Mouse (Mus musculus) G1E (cell line): ENCODE data around the gene Chil6. TPM values are rescaled to one million over a fixed set of nuclear protein-coding genes. Genes with fewer than 3 reads are reported as not detected.

Experiments used
- ATAC-seq: 2 replicates; pipeline ENCODE4 v1.8.0; 2016; ENCODE audit warnings: mild to moderate bottlenecking; ENCODE audit not compliant: insufficient number of reproducible peaks, poor library complexity, low FRiP score, severe bottlenecking; ENCODE audit errors: extremely low read depth
- DNase-seq: peaks from one replicate; pipeline ENCODE4 v3.0.0; 2012; ENCODE audit warnings: low spot score
- H3K27me3 ChIP-seq: 2 replicates; pipeline ENCODE4 v1.6.1; 2012; ENCODE audit warnings: mild to moderate bottlenecking, low read length, inconsistent platforms; ENCODE audit not compliant: insufficient read depth
- H3K36me3 ChIP-seq: replicated peaks from 2 replicates; pipeline ENCODE3; 2012; ENCODE audit warnings: mild to moderate bottlenecking, inconsistent platforms
- H3K4me1 ChIP-seq: 2 replicates; pipeline ENCODE4 v1.6.1; 2012; ENCODE audit warnings: low read depth, low read length, inconsistent platforms, mixed read lengths; ENCODE audit not compliant: insufficient read depth
- H3K4me3 ChIP-seq: 2 replicates; pipeline ENCODE4 v1.5.1; 2012; ENCODE audit warnings: low read depth, mild to moderate bottlenecking, inconsistent platforms, low read length, moderate library complexity, mixed read lengths
- H3K9me3 ChIP-seq: replicated peaks from 2 replicates; pipeline ENCODE4 v1.6.1; 2012; ENCODE audit warnings: inconsistent platforms
- CTCF ChIP-seq: IDR thresholded peaks from 2 replicates; pipeline ENCODE4 v1.5.1; 2012; ENCODE audit warnings: low read depth, low read length, inconsistent platforms, mixed read lengths
- GATA1 ChIP-seq: IDR thresholded peaks from 2 replicates; pipeline ENCODE4 v1.6.1; 2012; ENCODE audit warnings: borderline replicate concordance, low read length, inconsistent platforms, mixed read lengths
- GATA2 ChIP-seq: IDR thresholded peaks from 2 replicates; pipeline ENCODE4 v1.6.1; 2012; ENCODE audit warnings: low read depth, low read length, inconsistent platforms, borderline replicate concordance
- POLR2AphosphoS5 ChIP-seq: IDR thresholded peaks from 2 replicates; pipeline ENCODE4 v1.6.1; 2012; ENCODE audit warnings: low read depth, low read length, inconsistent platforms; ENCODE audit not compliant: insufficient replicate concordance
- TAL1 ChIP-seq: conservative IDR thresholded peaks from 2 replicates; pipeline ENCODE4 v1.6.1; 2012; ENCODE audit warnings: low read depth, low read length, inconsistent platforms, mixed read lengths
- polyA plus RNA-seq: library from polyadenylated mRNA; stranded (reverse); fragments of >175 nt; gene quantifications from 2 replicates; pipeline ENCODE4 v1.2.3, GENCODE M21; 2012
- total RNA-seq, 2 experiments: library from RNA; stranded (forward) in 1 of 2; stranded (reverse) in 1 of 2; fragments of 200-1000 nt in 1 of 2; fragments of >200 nt in 1 of 2; fragmentation: Nextera tagmentation in 1 of 2; gene quantifications; 2 replicates each; pipeline ENCODE4 v1.2.3; 2014 to 2017

Gene Chil6
- total RNA-seq (2014; fragmentation: Nextera tagmentation): not detected in 2 replicates
- total RNA-seq (2017): not detected in 2 replicates
- not detected in 2 replicates for polyA plus RNA-seq

DNA sequence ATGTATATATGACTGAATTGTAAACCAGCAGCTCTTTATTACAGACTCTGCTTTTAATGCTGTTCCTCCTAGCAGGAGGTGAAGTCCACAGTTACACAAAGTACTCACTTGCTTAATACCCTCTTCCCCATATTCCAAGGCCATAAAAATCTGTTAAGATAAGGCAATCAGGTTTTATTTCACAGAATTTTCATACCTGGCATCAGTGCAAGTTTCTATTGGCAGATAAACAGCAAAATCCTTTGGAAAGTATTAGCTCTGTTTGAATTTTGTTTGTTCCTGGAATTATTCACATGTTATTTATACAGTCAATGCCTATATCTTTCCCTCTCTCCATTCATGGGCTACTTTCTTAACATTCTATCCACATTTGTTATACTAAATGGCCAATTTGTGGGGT, at the start of gene Chil6:
TSS of gene Chil6 (minus strand) at position 101 of the 400 bp plus-strand sequence.
- no peak for TF ChIP-seq GATA1
- TF ChIP-seq TAL1: no peak
- no peak for TF ChIP-seq CTCF
- no peak for TF ChIP-seq POLR2AphosphoS5
- no peak for TF ChIP-seq GATA2
- no peak for ATAC-seq
- no peak for DNase-seq
- Histone ChIP-seq H3K36me3 (no peaks in the 10 kb centered on the region), H3K4me1 (no peaks in the 10 kb centered on the region), H3K9me3 (no peaks in the 10 kb centered on the region), H3K27me3 (no peaks in the 10 kb centered on the region), H3K4me3 (no peak within 1 kb of the TSS)

DNA sequence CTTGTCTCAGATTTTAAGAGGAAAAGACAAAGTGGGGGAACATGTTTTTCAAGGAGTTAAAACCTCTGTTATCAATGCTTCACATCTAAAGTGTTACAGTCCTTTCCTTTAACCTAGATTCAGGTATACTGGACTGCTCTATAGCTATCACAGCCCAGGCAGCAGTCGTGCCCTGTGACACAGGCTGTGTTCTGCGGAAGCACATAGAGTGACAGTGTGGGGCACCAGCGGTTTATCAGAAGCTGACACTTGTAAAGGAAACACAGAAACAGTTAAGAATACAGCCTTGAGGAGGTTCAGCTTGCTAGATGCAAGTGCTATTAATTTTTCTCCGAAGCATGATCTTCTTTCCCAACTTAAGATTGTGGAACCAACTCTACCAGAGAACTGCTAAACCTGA, 46.6 kb upstream of the Chil6 start:
- DNase-seq (no peak), ATAC-seq (no peak)
- Histone ChIP-seq H3K4me3 (no peak overlapping the region), H3K27me3 (no peaks in the 10 kb centered on the region), H3K36me3 (no peaks in the 10 kb centered on the region), H3K9me3 (no peaks in the 10 kb centered on the region), H3K4me1 (no peaks in the 10 kb centered on the region)
- TF ChIP-seq GATA2: no peak
- TF ChIP-seq POLR2AphosphoS5: no peak
- no peak for TF ChIP-seq CTCF
- TF ChIP-seq TAL1: no peak
- TF ChIP-seq GATA1: no peak

DNA sequence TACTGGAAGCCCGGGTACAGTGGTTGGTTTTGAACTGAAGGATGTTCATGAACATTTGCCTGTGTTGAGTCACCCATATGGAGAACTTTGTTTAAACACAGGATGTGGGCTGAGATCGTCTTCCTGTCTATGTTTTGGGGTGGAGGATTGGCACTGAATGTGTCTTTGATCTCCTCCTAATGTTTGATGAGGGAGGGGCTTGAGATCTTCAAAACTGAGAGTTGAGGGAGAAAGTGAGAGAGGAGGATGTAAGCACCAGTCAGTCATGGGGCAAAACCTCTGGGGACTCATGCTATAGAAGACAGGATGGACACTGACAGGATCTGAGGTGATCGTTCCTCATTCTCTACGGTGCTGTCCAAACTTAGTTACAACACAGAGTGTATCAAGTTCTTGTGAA, 43.6 kb upstream of the Chil6 start:
- ATAC-seq (no peak), DNase-seq (no peak)
- Histone ChIP-seq H3K4me1 (no peaks in the 10 kb centered on the region), H3K9me3 (no peaks in the 10 kb centered on the region), H3K36me3 (no peaks in the 10 kb centered on the region), H3K27me3 (no peaks in the 10 kb centered on the region), H3K4me3 (no peak overlapping the region)
- no peak for TF ChIP-seq GATA1
- TF ChIP-seq POLR2AphosphoS5: no peak
- TF ChIP-seq GATA2: no peak
- TF ChIP-seq TAL1: no peak
- TF ChIP-seq CTCF: no peak

DNA sequence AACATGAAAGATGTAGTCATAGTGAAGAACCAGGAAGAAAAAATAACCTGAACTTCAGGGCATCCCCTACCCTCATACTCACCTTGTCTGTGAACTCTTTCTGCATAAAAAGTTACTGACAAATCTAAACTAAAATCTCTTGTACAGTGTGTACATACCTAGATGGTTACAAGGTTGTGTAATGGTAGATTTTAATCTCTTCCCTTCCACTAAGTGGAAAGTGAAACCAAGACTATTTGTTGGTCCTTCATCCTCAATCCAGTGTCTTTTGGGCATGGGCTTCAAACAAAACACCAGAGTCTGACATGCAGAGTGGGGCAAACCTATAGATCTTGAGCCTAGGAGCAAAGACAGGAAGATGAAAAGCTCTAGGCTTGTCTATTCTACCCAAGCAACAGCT, 43.0 kb upstream of the Chil6 start:
- H3K4me1 ChIP-seq: no peaks in the 10 kb centered on the region
- H3K4me3 ChIP-seq: no peak overlapping the region
- ATAC-seq: no peak
- no peaks in the 10 kb centered on the region for H3K36me3 ChIP-seq
- H3K27me3 ChIP-seq: no peaks in the 10 kb centered on the region
- no peak for DNase-seq
- no peak for TF ChIP-seq CTCF
- no peak for TF ChIP-seq GATA1
- TF ChIP-seq TAL1: no peak
- no peak for TF ChIP-seq GATA2
- TF ChIP-seq POLR2AphosphoS5: no peak
- H3K9me3 ChIP-seq: no peaks in the 10 kb centered on the region

DNA sequence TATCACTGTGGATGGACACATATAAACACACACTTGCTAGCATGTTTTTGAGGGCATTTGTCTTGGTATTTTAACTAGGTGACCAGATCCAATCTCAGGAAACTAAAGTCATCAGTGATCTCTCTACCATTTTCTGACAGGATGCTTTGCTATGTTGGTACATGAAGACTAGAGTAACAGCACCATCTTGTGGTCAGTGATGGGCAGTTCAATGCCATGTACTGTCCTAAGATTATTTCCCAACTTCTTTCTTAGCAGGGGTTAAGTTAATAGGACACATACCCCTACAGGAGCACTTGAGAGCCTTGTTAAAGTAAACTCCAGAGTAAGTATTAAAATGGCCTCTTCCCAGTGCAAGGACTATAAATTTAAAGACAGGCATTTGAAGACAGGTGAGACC, 42.6 kb upstream of the Chil6 start:
- peak; percentile 3 for DNase-seq
- Histone ChIP-seq H3K27me3 (no peaks in the 10 kb centered on the region), H3K4me1 (no peaks in the 10 kb centered on the region), H3K9me3 (no peaks in the 10 kb centered on the region), H3K4me3 (no peak overlapping the region), H3K36me3 (no peaks in the 10 kb centered on the region)
- TF ChIP-seq POLR2AphosphoS5 (no peak), GATA1 (no peak), CTCF (peak; percentile 63), TAL1 (no peak)
- peak; percentile 40 for ATAC-seq

Other genes starting within 250 kb of the Chil6 start
- gene Chil3, start 238.6 kb downstream of the Chil6 start, total RNA-seq (2014; fragmentation: Nextera tagmentation): not detected in 2 replicates
- not detected in 2 replicates for gene Chil3, start 238.6 kb downstream of the Chil6 start, total RNA-seq (2017)
- not detected in 2 replicates for gene Chil3, start 238.6 kb downstream of the Chil6 start, polyA plus RNA-seq
- not detected in 2 replicates for gene Chil4, start 186.7 kb downstream of the Chil6 start, total RNA-seq (2014; fragmentation: Nextera tagmentation)
- gene Chil4, start 186.7 kb downstream of the Chil6 start, total RNA-seq (2017): 0.11 TPM in 1 of 2 replicates, not detected in the other
- not detected in 2 replicates for gene Chil4, start 186.7 kb downstream of the Chil6 start, polyA plus RNA-seq
- gene Dennd2d, start 76.2 kb upstream of the Chil6 start, total RNA-seq (2014; fragmentation: Nextera tagmentation): 0.53 and 1.2 TPM in 2 replicates
- gene Dennd2d, start 76.2 kb upstream of the Chil6 start, total RNA-seq (2017): 0.41 and 0.49 TPM in 2 replicates
- gene Dennd2d, start 76.2 kb upstream of the Chil6 start, polyA plus RNA-seq: 0.15 TPM in 2 replicates
- 44.5 and 47.2 TPM in 2 replicates for gene Dram2, start 141.6 kb upstream of the Chil6 start, total RNA-seq (2014; fragmentation: Nextera tagmentation)
- 29.2 and 29.4 TPM in 2 replicates for gene Dram2, start 141.6 kb upstream of the Chil6 start, total RNA-seq (2017)
- gene Dram2, start 141.6 kb upstream of the Chil6 start, polyA plus RNA-seq: 1.1 and 1.2 TPM in 2 replicates
- 18.3 and 31.1 TPM in 2 replicates for gene Cept1, start 141.6 kb upstream of the Chil6 start, total RNA-seq (2014; fragmentation: Nextera tagmentation)
- 64.4 and 66.7 TPM in 2 replicates for gene Cept1, start 141.6 kb upstream of the Chil6 start, total RNA-seq (2017)
- gene Cept1, start 141.6 kb upstream of the Chil6 start, polyA plus RNA-seq: 0.57 and 0.95 TPM in 2 replicates